Mouse (Mus musculus) granulocyte monocyte progenitor cell, adult 5-6 weeks (primary cell): ENCODE results near the gene Rps21. TPM values are rescaled to one million over a fixed set of nuclear protein-coding genes. Genes with fewer than 3 reads are reported as not detected.

ENCODE experiments used
- ATAC-seq: replicated peaks from 2 replicates; pipeline ENCODE4 v1.8.0; 2016; ENCODE audit warnings: mild to moderate bottlenecking, moderate TSS enrichment, inconsistent platforms; ENCODE audit not compliant: poor library complexity, severe bottlenecking
- total RNA-seq, 2 experiments: library from RNA; stranded (forward) in 1 of 2; stranded (reverse) in 1 of 2; fragments of 200-712, 200-1000 nt in 1 of 2; fragments of >200 nt in 1 of 2; fragmentation: Nextera tagmentation in 1 of 2; gene quantifications; 2 replicates each; pipeline ENCODE4 v1.2.3; 2014 to 2017

The Rps21 gene
- total RNA-seq, 2 experiments from 2014 or later, result 1,093 to 3,456 TPM

DNA sequence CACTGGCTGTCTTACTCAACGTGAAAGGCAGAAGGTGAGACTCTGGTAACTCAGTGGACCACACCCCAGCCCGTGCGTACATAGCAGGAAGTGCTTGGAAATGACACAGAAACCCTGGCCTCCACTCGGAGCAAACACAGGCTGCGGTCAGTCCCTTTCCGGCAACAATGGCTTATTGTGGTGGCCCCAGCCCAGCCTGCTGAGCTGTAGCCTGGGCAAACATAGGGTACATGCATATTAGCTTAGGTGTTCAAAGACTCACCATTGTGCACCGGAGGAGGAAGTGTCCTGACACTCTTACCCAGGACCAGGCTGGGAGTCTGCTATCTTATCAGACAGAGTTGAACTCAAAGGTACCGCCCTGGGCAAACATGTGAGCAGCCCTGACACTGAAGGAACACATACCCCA is 19.7 kb downstream of the Rps21 start:
- peak; percentile 42 for ATAC-seq

- no peak for ATAC-seq
Measured at GRCm38 (mm10) chr2:180277773-180278320, 20.7 kb downstream of the Rps21 start.

DNA sequence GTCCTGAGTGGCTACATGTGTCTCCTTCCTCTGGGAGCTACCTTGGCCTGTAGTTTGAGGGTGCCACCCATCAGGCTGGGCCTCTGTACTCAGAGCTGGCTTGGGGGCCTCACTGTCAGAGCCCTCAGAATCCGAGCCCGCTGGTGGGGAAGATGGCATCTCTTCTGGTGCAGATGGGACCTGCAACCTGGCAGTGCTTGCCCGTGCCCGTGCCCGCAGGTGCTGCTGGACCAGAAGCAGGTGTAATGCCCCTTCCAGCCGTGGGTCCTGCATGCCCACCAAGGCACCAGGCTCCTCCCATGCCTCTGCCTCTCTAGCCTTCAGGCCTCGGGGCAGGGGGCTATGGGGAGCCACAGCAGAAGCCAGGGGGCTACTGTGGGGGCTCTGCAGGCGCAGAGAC is 22.1 kb downstream of the Rps21 start:
- ATAC-seq, result no peak

DNA sequence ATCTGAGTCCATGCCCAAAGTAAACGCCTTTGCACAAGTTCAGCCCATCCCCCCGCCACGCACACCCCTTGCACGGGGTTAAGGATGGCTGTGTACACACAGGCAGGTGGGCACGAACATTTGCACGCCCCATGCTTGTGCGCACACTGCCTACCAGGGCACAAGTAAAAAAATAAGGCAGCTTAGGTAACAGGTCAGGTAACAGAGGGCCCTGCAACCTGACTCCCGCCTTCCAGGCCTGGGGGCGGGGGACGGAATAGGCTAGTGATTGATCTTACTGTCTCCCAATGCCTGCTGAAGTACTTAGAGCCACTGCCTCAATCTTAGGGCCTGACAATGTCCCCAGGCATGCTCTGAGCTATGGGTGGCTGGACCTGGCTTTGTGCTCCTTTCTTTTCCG is 31.8 kb downstream of the Rps21 start:
- no peak for ATAC-seq

DNA sequence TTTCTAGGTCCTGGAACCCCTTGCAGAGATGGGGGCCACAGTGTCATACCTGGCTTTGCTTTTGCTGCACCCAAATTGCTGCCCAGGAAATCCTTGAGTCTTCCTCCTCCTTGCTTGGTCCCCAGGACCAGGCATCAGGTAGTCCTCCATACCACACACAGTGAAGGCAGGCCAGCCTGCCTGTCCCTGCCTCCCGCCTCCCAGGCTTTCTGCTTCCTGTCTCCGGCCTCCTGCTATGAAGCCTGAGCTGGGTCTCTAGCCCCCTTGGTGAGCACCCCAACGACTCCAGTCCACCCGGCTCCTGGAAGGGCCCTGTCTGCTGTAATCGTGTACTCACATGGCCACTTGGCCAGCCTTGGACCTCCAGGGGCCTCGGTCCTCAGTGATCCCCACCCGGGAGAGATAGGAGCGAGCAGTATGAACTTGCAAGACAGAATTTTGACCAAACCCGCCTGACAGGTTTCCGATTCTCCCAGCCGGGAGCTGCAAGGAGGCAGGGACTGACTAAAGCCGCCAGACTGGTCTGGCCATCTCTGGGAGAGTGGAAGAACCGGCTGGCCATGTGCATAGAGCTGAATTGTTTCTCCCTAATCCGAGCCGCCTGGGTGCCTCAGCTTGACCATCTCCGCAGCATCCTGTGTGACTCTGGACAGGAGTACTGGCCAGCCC is 32.4 kb downstream of the Rps21 start, which contains the start of gene Rbbp8nl:
Rbbp8nl (minus strand) TSS at position 440 of the 669 bp plus-strand sequence.
- ATAC-seq, result no peak

DNA sequence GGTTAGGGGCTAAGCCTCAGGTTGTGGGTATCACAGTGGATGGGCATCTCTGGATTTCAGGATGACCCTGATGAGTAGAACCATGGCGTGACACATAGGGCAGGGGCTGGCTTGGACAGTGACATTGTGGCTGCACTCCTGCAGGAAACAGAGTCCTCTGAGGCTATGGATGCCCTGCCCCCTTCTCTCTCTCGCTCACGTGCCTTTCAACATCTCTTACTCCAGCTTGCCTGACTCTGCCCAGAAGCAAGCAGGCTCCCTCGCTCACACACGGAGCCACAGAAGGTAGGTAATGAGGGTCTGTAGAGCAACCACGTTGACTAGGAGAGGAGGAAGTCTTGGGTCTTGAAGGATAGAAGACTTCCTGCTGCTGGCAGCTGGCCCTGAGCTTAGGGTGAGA is 33.3 kb downstream of the Rps21 start:
- ATAC-seq, result no peak

GRCm38 (mm10) chr2:180291566-180291965 is 34.4 kb downstream of the Rps21 start:
- no peak for ATAC-seq

DNA sequence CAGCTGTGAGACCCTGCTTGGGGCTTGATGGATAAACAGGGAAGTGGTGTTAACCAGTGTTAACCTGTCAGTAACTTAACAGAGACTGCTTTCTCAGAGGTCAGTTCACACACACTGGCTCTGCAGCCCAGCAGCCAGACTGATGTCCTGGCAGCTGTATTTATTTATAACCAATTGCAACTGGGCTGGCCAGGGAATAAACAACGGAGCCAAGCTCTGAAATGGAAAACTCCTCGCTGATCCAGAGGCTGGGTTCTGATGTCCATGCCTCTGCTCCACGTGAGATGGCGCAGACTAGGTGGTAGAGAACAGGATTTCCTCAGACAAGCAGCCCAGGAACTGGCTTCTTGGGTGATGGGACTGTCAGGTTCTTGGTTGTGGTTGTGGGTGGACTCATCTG is 34.8 kb downstream of the Rps21 start:
- ATAC-seq, result no peak

DNA sequence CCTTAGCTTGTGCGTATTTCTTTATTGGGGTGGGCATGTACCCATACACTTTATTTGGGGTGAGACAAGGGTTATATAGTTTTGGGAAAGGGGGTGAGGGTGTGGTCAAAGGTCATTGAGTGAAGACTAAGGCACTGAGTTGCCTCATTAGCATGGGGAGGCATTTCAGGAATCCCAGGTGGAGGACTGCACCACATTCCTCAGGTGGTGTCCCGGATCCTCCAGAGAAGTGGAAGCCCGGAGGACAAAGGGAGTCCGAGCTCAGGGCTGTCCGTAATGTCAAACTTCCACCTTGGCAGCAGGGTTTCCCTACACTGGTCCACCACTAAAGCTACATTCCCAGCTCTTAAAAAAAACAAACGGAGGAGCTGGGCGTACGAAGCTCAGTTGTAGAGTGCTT is 35.7 kb downstream of the Rps21 start:
- ATAC-seq, result no peak

DNA sequence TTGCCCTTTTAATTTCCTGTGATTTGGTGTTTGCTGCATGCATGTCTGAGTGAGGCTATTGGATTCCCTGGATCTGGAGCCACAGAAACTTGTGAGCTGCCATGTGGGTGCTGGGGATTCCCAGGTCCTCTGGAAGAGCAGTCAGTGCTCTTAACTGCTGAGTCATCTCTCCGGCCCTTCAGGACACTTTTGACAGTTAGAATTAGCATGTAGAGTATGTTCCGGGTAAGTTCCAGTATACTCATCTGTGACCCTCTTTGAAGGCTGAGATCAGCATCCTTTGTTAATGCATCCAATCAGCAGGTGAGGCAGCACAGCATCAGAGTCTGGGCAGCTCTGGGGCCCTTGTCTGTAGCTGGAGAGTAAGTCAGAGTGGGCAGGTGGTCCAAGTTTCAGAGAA is 43.1 kb downstream of the Rps21 start:
- ATAC-seq, result no peak

DNA sequence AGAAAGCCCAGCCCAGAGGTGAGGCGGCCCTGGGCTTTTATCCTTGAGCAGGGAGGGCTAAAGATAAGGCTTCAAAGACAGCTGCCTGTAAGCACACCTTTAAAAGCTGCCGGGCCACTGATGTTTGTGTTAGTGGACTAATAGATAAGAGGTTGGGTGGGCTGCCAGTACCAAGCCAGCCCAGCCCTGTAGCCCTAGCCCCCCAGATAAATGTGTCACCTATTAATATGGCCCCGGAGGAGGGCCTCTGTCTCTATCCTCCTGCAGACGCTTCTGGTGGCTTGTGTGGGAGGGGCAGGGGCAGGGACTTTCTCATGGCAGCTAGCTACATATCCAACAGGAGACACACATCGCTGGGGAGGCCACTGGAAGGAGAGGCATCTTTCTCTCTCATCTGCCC is 43.6 kb downstream of the Rps21 start:
- no peak for ATAC-seq

GRCm38 (mm10) chr2:180302201-180302600 is 45.0 kb downstream of the Rps21 start:
- ATAC-seq, result no peak

GRCm38 (mm10) chr2:180303468-180303867 is 46.3 kb downstream of the Rps21 start:
- ATAC-seq, result no peak

- no peak for ATAC-seq
Measured at GRCm38 (mm10) chr2:180304554-180304953, 47.4 kb downstream of the Rps21 start.

- ATAC-seq, result no peak
Measured at GRCm38 (mm10) chr2:180305490-180305889, 48.3 kb downstream of the Rps21 start.

DNA sequence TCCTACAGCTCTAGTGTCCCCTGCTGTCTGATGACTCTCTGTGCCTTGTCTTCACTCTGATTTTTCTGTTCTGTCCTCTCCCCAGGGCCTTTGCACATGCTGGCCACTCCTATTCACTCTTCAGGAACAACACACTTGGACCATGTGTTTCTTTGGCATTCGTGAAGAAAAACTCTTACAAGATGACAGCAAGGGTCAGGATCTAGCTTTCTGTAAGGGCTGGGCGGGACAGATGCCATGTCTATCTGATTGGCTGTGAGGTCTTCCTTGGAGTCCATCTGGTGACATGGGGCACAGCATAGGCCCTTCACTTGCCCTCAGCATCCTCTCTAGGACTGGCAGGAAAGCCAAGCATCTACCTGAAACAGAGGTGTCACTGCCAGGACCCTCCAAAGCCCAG is 48.8 kb downstream of the Rps21 start:
- no peak; the same call in 1 of the 2 replicates for ATAC-seq

GRCm38 (mm10) chr2:180306423-180307168 is 49.4 kb downstream of the Rps21 start:
- no peak for ATAC-seq

GRCm38 (mm10) chr2:180307680-180308079 is 50.5 kb downstream of the Rps21 start:
- ATAC-seq, result no peak
